Mouse (Mus musculus): ENCODE data around the gene Arap2. TPM values are rescaled to one million over a fixed set of nuclear protein-coding genes. Genes with fewer than 3 reads are reported as not detected.

Arap2 gene
- total RNA-seq, 1 experiment from 2014 or later, result 34.7 TPM

GRCm38 (mm10) chr5:62642330-62642729, 123.6 kb downstream of the Arap2 start:
- no peak for ATAC-seq (replicated peaks; ENCODE audit: low read depth, poor library complexity, severe bottlenecking)

GRCm38 (mm10) chr5:62640501-62640900, 125.5 kb downstream of the Arap2 start:
- no peak for ATAC-seq (replicated peaks; ENCODE audit: low read depth, poor library complexity, severe bottlenecking)

- ATAC-seq (replicated peaks; ENCODE audit: low read depth, poor library complexity, severe bottlenecking), result no peak
Measured at GRCm38 (mm10) chr5:62636341-62636740, 129.6 kb downstream of the Arap2 start.

GRCm38 (mm10) chr5:62628901-62629300, 137.1 kb downstream of the Arap2 start:
- no peak for ATAC-seq (replicated peaks; ENCODE audit: low read depth, poor library complexity, severe bottlenecking)

GRCm38 (mm10) chr5:62622848-62623479, 143.0 kb downstream of the Arap2 start:
- ATAC-seq (replicated peaks; ENCODE audit: low read depth, poor library complexity, severe bottlenecking), result no peak

- ATAC-seq (replicated peaks; ENCODE audit: low read depth, poor library complexity, severe bottlenecking), result no peak
Measured at GRCm38 (mm10) chr5:62618286-62618685, 147.7 kb downstream of the Arap2 start.

GRCm38 (mm10) chr5:62611990-62612389, 154.0 kb downstream of the Arap2 start:
- ATAC-seq (replicated peaks; ENCODE audit: low read depth, poor library complexity, severe bottlenecking), result no peak

GRCm38 (mm10) chr5:62587348-62587747, 178.6 kb downstream of the Arap2 start:
- ATAC-seq (replicated peaks; ENCODE audit: low read depth, poor library complexity, severe bottlenecking), result no peak

GRCm38 (mm10) chr5:62582643-62583042, 183.3 kb downstream of the Arap2 start:
- no peak for ATAC-seq (replicated peaks; ENCODE audit: low read depth, poor library complexity, severe bottlenecking)

GRCm38 (mm10) chr5:62581699-62582098, 184.3 kb downstream of the Arap2 start:
- no peak for ATAC-seq (replicated peaks; ENCODE audit: low read depth, poor library complexity, severe bottlenecking)

- ATAC-seq (replicated peaks; ENCODE audit: low read depth, poor library complexity, severe bottlenecking), result peak; percentile 94
Measured at GRCm38 (mm10) chr5:62574336-62574844, 191.6 kb downstream of the Arap2 start.

Other genes with a start within 250 kb of the Arap2 start
- gene Dthd1, start 47.7 kb upstream of the Arap2 start, total RNA-seq (2017), result not detected in 2 replicates

Data from common myeloid progenitor, adult 5-6 weeks (primary cell).